Mouse (Mus musculus): ENCODE data around the gene Olfr1318. TPM values are rescaled to one million over a fixed set of nuclear protein-coding genes. Genes with fewer than 3 reads are reported as not detected.

Olfr1318 gene
- total RNA-seq (2021) = not detected
- long read RNA-seq, experiment 1 = 0 reads
- long read RNA-seq, experiment 2 = 0 reads

GRCm38 (mm10) chr2:112153898-112154297, at the start of gene Olfr1318:
Gene Olfr1318, plus strand, starts transcription at chr2:112154198.
- DNase-seq = no peak

GRCm38 (mm10) chr2:112115340-112115739, 38.7 kb upstream of the Olfr1318 start, which contains the start of gene Olfr1315-ps1:
Gene Olfr1315-ps1, minus strand, starts transcription at chr2:112115440.
- DNase-seq = no peak

GRCm38 (mm10) chr2:112134877-112135276, 19.1 kb upstream of the Olfr1318 start, which contains the start of gene Olfr1316:
Gene Olfr1316, minus strand, starts transcription at chr2:112134977.
- DNase-seq = no peak

GRCm38 (mm10) chr2:112140029-112140428, 14.0 kb upstream of the Olfr1318 start, which contains the start of gene Olfr1317:
Gene Olfr1317, plus strand, starts transcription at chr2:112140329.
- DNase-seq = no peak

GRCm38 (mm10) chr2:112196859-112197258, 42.9 kb downstream of the Olfr1318 start:
- peak; percentile 50 for DNase-seq

- no peak for DNase-seq
Measured at GRCm38 (mm10) chr2:112203056-112203455, 49.1 kb downstream of the Olfr1318 start.

Other genes starting within 250 kb of the Olfr1318 start
- gene Olfr1306, start 237.9 kb upstream of the Olfr1318 start, total RNA-seq (2021) = not detected
- under 1 TPM in 1 of 2 experiments, not detected in 1; 0.03 TPM for gene Olfr1307, start 204.8 kb upstream of the Olfr1318 start, total RNA-seq (2021)
- gene Olfr1308, start 189.3 kb upstream of the Olfr1318 start, total RNA-seq (2021) = not detected
- not detected for gene Olfr1309, start 163.9 kb upstream of the Olfr1318 start, total RNA-seq (2021)
- gene Olfr1310, start 141.5 kb upstream of the Olfr1318 start, total RNA-seq (2021) = not detected
- not detected for gene Olfr1311, start 129.8 kb upstream of the Olfr1318 start, total RNA-seq (2021)
- not detected for gene Olfr1312, start 104.0 kb upstream of the Olfr1318 start, total RNA-seq (2021)
- not detected for gene Olfr1313, start 76.4 kb upstream of the Olfr1318 start, total RNA-seq (2021)
- not detected for gene Olfr1314, start 57.4 kb upstream of the Olfr1318 start, total RNA-seq (2021)
- gene Olfr1315-ps1, start 38.8 kb upstream of the Olfr1318 start, total RNA-seq (2021) = not detected
- gene Olfr1316, start 19.2 kb upstream of the Olfr1318 start, total RNA-seq (2021) = not detected
- not detected for gene Olfr1317, start 13.9 kb upstream of the Olfr1318 start, total RNA-seq (2021)
- 1 to 10 TPM; 8.4 to 9.5 TPM for gene Lpcat4, start 85.3 kb downstream of the Olfr1318 start, total RNA-seq (2021)
- gene Nutm1, start 105.1 kb downstream of the Olfr1318 start, total RNA-seq (2021) = not detected
- 100 to 1,000 TPM; 121 to 126 TPM for gene Nop10, start 107.7 kb downstream of the Olfr1318 start, total RNA-seq (2021)
- gene Slc12a6, start 111.6 kb downstream of the Olfr1318 start, total RNA-seq (2021) = 10 to 100 TPM; 33.1 to 43.7 TPM
- under 1 TPM in 1 of 2 experiments, not detected in 1; 0.54 TPM for gene Gm21985, start 112.1 kb downstream of the Olfr1318 start, total RNA-seq (2021)
- gene Emc4, start 213.8 kb downstream of the Olfr1318 start, total RNA-seq (2021) = 10 to 100 TPM; 75.7 to 89.7 TPM
- 10 to 100 TPM; 11.6 to 12.8 TPM for gene Katnbl1, start 225.0 kb downstream of the Olfr1318 start, total RNA-seq (2021)

All from adrenal gland, postnatal 10 days (tissue).